Mouse (Mus musculus): ENCODE measurements around the gene Gramd2. TPM values are rescaled to one million over a fixed set of nuclear protein-coding genes. Genes with fewer than 3 reads are reported as not detected.

Gene Gramd2
- total RNA-seq, 2 experiments from 2014 or later = 0.07 TPM; not detected in 1

Other genes starting within 250 kb of the Gramd2 start
- gene Arih1, start 193.5 kb upstream of the Gramd2 start, total RNA-seq (2021) = 100 to 1,000 TPM in 1 of 2 experiments, 10 to 100 TPM in 1; 96.9 to 110 TPM
- gene Hexa, start 140.6 kb upstream of the Gramd2 start, total RNA-seq (2021) = 10 to 100 TPM; 32.4 to 42.0 TPM
- under 1 TPM; 0.62 to 1.00 TPM for gene Tmem202, start 140.3 kb upstream of the Gramd2 start, total RNA-seq (2021)
- not detected for gene Celf6, start 102.2 kb upstream of the Gramd2 start, total RNA-seq (2021)
- gene Parp6, start 62.9 kb upstream of the Gramd2 start, total RNA-seq (2021) = 10 to 100 TPM; 24.2 to 24.7 TPM
- 1,000 to 10,000 TPM; 2,790 to 2,981 TPM for gene Pkm, start 23.8 kb upstream of the Gramd2 start, total RNA-seq (2021)
- 10 to 100 TPM; 10.3 to 11.8 TPM for gene Senp8, start 70.6 kb downstream of the Gramd2 start, total RNA-seq (2021)
- 1 to 10 TPM; 7.4 to 7.5 TPM for gene Myo9a, start 70.8 kb downstream of the Gramd2 start, total RNA-seq (2021)

Measured in gastrocnemius, adult 18-20 months (tissue).